Mouse (Mus musculus) heart, adult 2 months (tissue): ENCODE data around the gene Dbx1.

Source experiments
- CTCF ChIP-seq: fragments of 200-600 bp; IDR thresholded peaks from 2 replicates; pipeline ENCODE4 v1.8.1; 2022; ENCODE audit warnings: antibody characterized with exemption, mild to moderate bottlenecking, moderate library complexity
- EP300 ChIP-seq: fragments of 200-500 bp; IDR thresholded peaks from 2 replicates; pipeline ENCODE4 v1.6.1; 2011; ENCODE audit warnings: low read depth, low read length, control low read depth; ENCODE audit not compliant: insufficient read depth
- POLR2A ChIP-seq: fragments of 200-500 bp; IDR thresholded peaks from 2 replicates; pipeline ENCODE4 v1.6.1; 2011; ENCODE audit warnings: mild to moderate bottlenecking, low read depth, low read length, control low read depth; ENCODE audit not compliant: insufficient read depth

- no peak for TF ChIP-seq POLR2A
- TF ChIP-seq CTCF = no peak
- TF ChIP-seq EP300 = no peak
These were observed 4.8 kb downstream of the Dbx1 start for GRCm38 (mm10) chr7:49631885-49632284.
